Mouse (Mus musculus): Measurements from ENCODE around the gene Nup85. TPM values are rescaled to one million over a fixed set of nuclear protein-coding genes. Genes with fewer than 3 reads are reported as not detected.

Gene Nup85
- polyA plus RNA-seq, 1 experiment from 2014 or later, result 180 TPM

DNA sequence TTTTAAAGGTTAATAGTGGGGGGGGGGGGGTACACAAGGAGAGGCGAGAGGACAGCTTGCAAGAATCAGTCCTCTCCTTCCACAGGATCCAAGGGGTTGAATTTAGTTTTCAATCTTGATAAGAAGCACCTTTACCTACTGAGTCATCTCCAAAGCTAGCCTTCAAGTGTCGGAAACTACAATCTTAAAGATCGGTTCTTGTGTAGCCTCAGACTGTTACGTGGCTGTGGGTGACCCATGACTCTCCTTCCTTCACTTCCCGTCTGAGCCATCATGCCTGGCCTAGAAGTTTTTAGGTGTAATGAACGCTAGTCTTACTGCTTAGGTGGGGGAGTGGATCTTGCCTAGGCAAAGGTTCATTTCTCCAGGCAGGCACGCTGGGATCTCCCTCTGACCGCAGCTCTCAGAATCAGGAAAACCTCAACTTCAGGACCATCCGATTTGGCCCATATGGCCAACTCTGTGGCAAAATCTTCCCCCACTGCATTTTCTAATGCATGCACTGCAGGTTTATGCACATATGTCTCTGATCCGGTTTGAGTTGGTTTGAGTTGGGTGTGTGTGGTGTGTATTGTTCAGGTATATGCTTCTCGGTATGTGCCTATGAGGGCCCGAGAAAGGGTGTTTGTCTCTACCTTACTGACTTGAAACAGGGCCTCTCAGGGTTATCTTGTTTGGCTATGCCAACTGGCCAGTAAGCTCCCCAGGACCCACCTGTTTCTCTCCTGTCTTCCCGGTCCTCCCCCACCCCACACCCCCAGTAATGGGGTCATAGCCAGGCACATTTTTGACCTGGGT lies 65.7 kb downstream of the Nup85 start:
- 81% methylated on average over 13 of the region's 13 CpGs for WGBS
- Histone ChIP-seq H3K4me1 (ENCODE audit: insufficient read depth, low read length) (peaks cover 18% of the 10 kb centered on the region), H3K4me2 (replicated peaks; ENCODE audit: low read depth, low read length) (no peak overlapping the region), H3K9me3 (ENCODE audit: low read length) (no peaks in the 10 kb centered on the region), H3K4me3 (ENCODE audit: low read length) (no peak overlapping the region), H3K27ac (ENCODE audit: low read length) (no peak overlapping the region), H3K27me3 (ENCODE audit: insufficient read depth, low read length) (no peaks in the 10 kb centered on the region), H3K9ac (replicated peaks; ENCODE audit: low read length) (no peak overlapping the region), H3K36me3 (ENCODE audit: insufficient read depth, low read length) (no peaks in the 10 kb centered on the region)
- no peak for ATAC-seq (ENCODE audit: low FRiP score, low TSS enrichment)

DNA sequence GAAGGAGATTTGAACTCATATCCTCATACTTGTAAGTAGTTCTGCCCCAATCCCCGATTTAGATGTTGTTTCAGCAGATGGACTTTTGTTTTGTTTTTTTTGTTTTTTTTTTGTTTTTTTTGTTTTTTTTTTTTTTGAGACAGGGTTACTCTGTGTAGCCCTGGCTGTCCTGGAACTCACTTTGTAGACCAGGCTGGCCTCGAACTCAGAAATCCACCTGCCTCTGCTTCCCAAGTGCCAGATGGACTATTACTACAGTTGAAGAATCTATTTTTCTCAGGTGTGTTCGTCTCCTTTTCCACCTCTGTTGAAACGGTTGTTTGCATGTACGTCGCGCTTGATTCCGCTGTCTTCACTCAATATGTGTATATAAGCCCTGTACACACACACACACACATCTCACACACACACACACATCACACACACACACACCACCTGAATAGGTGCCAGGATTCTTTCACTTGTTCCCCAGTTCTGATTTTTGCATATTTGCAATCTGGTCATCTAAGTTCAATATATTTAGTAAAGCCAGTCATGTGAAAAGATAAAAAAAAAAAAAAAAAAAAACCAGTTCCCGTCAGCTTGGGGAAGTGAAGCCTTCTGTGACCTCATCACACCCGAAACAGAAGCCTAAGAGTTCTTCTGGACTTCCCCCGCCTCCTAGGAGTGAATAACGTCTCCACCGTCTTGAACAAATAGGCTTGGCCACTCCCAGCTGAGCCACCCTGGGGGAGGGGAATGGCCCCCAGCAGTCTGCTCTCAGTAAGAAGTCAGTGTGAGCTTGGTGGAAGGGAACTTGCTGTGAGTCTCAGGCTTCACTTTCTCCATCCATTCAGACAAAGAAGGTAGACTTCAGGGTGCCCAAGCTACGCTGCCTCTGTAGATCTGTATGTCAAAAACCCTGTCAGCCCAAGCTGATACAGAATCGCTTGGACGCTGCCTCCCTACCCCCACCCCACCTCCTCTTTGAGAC lies 66.6 kb downstream of the Nup85 start:
- peaks cover 15% of the 10 kb centered on the region for H3K4me1 ChIP-seq (ENCODE audit: insufficient read depth, low read length)
- H3K9me3 ChIP-seq (ENCODE audit: low read length), result no peaks in the 10 kb centered on the region
- 50% methylated on average over 16 of the region's 16 CpGs for WGBS
- H3K9ac ChIP-seq (replicated peaks; ENCODE audit: low read length), result peak overlapping the region; percentile 44; the same call in 1 of the 2 replicates
- no peaks in the 10 kb centered on the region for H3K27me3 ChIP-seq (ENCODE audit: insufficient read depth, low read length)
- no peak overlapping the region for H3K4me3 ChIP-seq (ENCODE audit: low read length)
- no peak for ATAC-seq (ENCODE audit: low FRiP score, low TSS enrichment)
- H3K27ac ChIP-seq (ENCODE audit: low read length), result peak overlapping the region; percentile 36; the same call in 1 of the 2 replicates
- H3K4me2 ChIP-seq (replicated peaks; ENCODE audit: low read depth, low read length), result no peak overlapping the region
- H3K36me3 ChIP-seq (ENCODE audit: insufficient read depth, low read length), result no peaks in the 10 kb centered on the region

DNA sequence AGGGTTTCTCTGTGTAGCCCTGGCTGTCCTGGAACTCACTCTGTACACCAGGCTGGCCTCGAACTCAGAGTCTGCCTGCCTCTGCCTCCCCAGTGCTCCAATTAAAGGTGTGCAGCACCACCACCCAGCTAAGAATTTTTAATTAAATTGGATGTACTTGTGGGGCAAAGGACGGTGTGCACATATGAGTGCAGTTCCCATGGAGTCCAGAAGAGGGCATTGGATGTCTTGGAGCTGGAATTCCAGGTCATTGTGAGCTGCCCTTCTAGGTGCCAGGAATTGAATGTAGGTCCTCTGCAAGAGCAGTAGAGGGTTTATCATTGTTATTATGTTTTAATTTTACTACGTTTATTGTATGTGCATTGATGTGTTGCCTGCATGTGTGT lies 67.3 kb downstream of the Nup85 start:
- Histone ChIP-seq H3K4me3 (ENCODE audit: low read length) (no peak overlapping the region), H3K36me3 (ENCODE audit: insufficient read depth, low read length) (no peaks in the 10 kb centered on the region), H3K4me1 (ENCODE audit: insufficient read depth, low read length) (peaks cover 9% of the 10 kb centered on the region), H3K4me2 (replicated peaks; ENCODE audit: low read depth, low read length) (no peak overlapping the region), H3K9ac (replicated peaks; ENCODE audit: low read length) (no peak overlapping the region), H3K27me3 (ENCODE audit: insufficient read depth, low read length) (no peaks in the 10 kb centered on the region), H3K9me3 (ENCODE audit: low read length) (no peaks in the 10 kb centered on the region), H3K27ac (ENCODE audit: low read length) (0 out of 2 replicates have a peak overlapping the region, but pooled peaks have one; percentile 36)
- no peak for ATAC-seq (ENCODE audit: low FRiP score, low TSS enrichment)
- WGBS, result 27% methylated on average over 3 of the region's 3 CpGs

DNA sequence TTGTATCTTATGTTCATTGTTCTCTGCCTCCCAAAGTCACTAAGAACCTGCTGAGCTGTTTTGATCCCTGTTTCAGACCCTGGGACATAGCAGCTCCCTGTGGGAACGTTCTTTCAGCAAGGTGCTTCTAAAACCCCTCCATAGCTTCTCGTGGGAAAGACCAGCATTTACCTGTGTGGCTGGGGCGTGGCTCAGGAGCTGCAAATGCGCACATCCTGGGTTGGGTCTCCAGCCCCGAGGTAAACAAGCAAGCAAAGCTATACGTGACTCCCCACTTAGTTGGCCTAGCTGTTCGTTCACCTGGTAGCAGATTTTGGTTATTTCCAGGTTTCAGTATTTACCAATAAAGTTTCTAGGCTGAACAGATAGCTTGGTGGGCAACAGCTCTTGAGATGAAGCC lies 68.0 kb downstream of the Nup85 start:
- Histone ChIP-seq H3K9me3 (ENCODE audit: low read length) (no peaks in the 10 kb centered on the region), H3K4me2 (replicated peaks; ENCODE audit: low read depth, low read length) (no peak overlapping the region), H3K27me3 (ENCODE audit: insufficient read depth, low read length) (no peaks in the 10 kb centered on the region), H3K27ac (ENCODE audit: low read length) (no peak overlapping the region), H3K9ac (replicated peaks; ENCODE audit: low read length) (no peak overlapping the region), H3K4me3 (ENCODE audit: low read length) (no peak overlapping the region), H3K4me1 (ENCODE audit: insufficient read depth, low read length) (peaks cover 3% of the 10 kb centered on the region; the same call in 1 of the 2 replicates), H3K36me3 (ENCODE audit: insufficient read depth, low read length) (no peaks in the 10 kb centered on the region)
- no peak for ATAC-seq (ENCODE audit: low FRiP score, low TSS enrichment)
- 80% methylated on average over 7 of the region's 7 CpGs for WGBS

- Histone ChIP-seq H3K4me3 (ENCODE audit: low read length) (no peak overlapping the region), H3K9me3 (ENCODE audit: low read length) (no peaks in the 10 kb centered on the region), H3K9ac (replicated peaks; ENCODE audit: low read length) (no peak overlapping the region), H3K4me2 (replicated peaks; ENCODE audit: low read depth, low read length) (no peak overlapping the region), H3K27me3 (ENCODE audit: insufficient read depth, low read length) (no peaks in the 10 kb centered on the region), H3K4me1 (ENCODE audit: insufficient read depth, low read length) (0 out of 2 replicates have a peak, but pooled peaks cover 2% of the 10 kb centered on the region), H3K36me3 (ENCODE audit: insufficient read depth, low read length) (no peaks in the 10 kb centered on the region), H3K27ac (ENCODE audit: low read length) (no peak overlapping the region)
- no peak for ATAC-seq (ENCODE audit: low FRiP score, low TSS enrichment)
- WGBS, result 83% methylated on average over 10 of the region's 10 CpGs
Measured at GRCm38 (mm10) chr11:115632862-115633261, 68.6 kb downstream of the Nup85 start.

Other genes with a start within 250 kb of the Nup85 start
- 0.05 TPM in 1 of 2 replicates, not detected in the other for gene Ush1g, start 242.4 kb upstream of the Nup85 start, polyA plus RNA-seq (2015; fragmentation: Nextera tagmentation; extraction: Ambion mirVana)
- not detected in 2 replicates for gene Otop3, start 229.7 kb upstream of the Nup85 start, polyA plus RNA-seq (2015; fragmentation: Nextera tagmentation; extraction: Ambion mirVana)
- 7.9 and 8.6 TPM in 2 replicates for gene Hid1, start 196.7 kb upstream of the Nup85 start, polyA plus RNA-seq (2015; fragmentation: Nextera tagmentation; extraction: Ambion mirVana)
- 7.9 and 10.2 TPM in 2 replicates for gene Cdr2l, start 182.5 kb upstream of the Nup85 start, polyA plus RNA-seq (2015; fragmentation: Nextera tagmentation; extraction: Ambion mirVana)
- 195 and 203 TPM in 2 replicates for gene Mrpl58, start 160.7 kb upstream of the Nup85 start, polyA plus RNA-seq (2015; fragmentation: Nextera tagmentation; extraction: Ambion mirVana)
- gene Atp5h, start 144.5 kb upstream of the Nup85 start, polyA plus RNA-seq (2015; fragmentation: Nextera tagmentation; extraction: Ambion mirVana), result 942 and 981 TPM in 2 replicates
- 4.7 and 4.8 TPM in 2 replicates for gene Kctd2, start 144.3 kb upstream of the Nup85 start, polyA plus RNA-seq (2015; fragmentation: Nextera tagmentation; extraction: Ambion mirVana)
- gene Trim80, start 123.9 kb upstream of the Nup85 start, polyA plus RNA-seq (2015; fragmentation: Nextera tagmentation; extraction: Ambion mirVana), result 0.12 and 0.35 TPM in 2 replicates
- 28.4 and 31.5 TPM in 2 replicates for gene Slc16a5, start 102.0 kb upstream of the Nup85 start, polyA plus RNA-seq (2015; fragmentation: Nextera tagmentation; extraction: Ambion mirVana)
- gene Armc7, start 88.8 kb upstream of the Nup85 start, polyA plus RNA-seq (2015; fragmentation: Nextera tagmentation; extraction: Ambion mirVana), result 9.0 and 10.5 TPM in 2 replicates
- 77.6 and 82.1 TPM in 2 replicates for gene Nt5c, start 72.6 kb upstream of the Nup85 start, polyA plus RNA-seq (2015; fragmentation: Nextera tagmentation; extraction: Ambion mirVana)
- 457 and 461 TPM in 2 replicates for gene Jpt1, start 50.0 kb upstream of the Nup85 start, polyA plus RNA-seq (2015; fragmentation: Nextera tagmentation; extraction: Ambion mirVana)
- 939 and 944 TPM in 2 replicates for gene Sumo2, start 28.2 kb upstream of the Nup85 start, polyA plus RNA-seq (2015; fragmentation: Nextera tagmentation; extraction: Ambion mirVana)
- gene Mrps7, start 39.5 kb downstream of the Nup85 start, polyA plus RNA-seq (2015; fragmentation: Nextera tagmentation; extraction: Ambion mirVana), result 101 and 103 TPM in 2 replicates
- gene Gga3, start 39.6 kb downstream of the Nup85 start, polyA plus RNA-seq (2015; fragmentation: Nextera tagmentation; extraction: Ambion mirVana), result 24.5 and 26.8 TPM in 2 replicates
- gene Mif4gd, start 48.5 kb downstream of the Nup85 start, polyA plus RNA-seq (2015; fragmentation: Nextera tagmentation; extraction: Ambion mirVana), result 42.8 and 47.1 TPM in 2 replicates
- gene Slc25a19, start 63.9 kb downstream of the Nup85 start, polyA plus RNA-seq (2015; fragmentation: Nextera tagmentation; extraction: Ambion mirVana), result 51.0 and 56.1 TPM in 2 replicates
- gene Grb2, start 144.2 kb downstream of the Nup85 start, polyA plus RNA-seq (2015; fragmentation: Nextera tagmentation; extraction: Ambion mirVana), result 86.5 and 87.0 TPM in 2 replicates
- 33.4 and 34.5 TPM in 2 replicates for gene Tmem94, start 201.0 kb downstream of the Nup85 start, polyA plus RNA-seq (2015; fragmentation: Nextera tagmentation; extraction: Ambion mirVana)
- gene Caskin2, start 249.2 kb downstream of the Nup85 start, polyA plus RNA-seq (2015; fragmentation: Nextera tagmentation; extraction: Ambion mirVana), result 21.5 and 23.6 TPM in 2 replicates